Mouse (Mus musculus) embryonic facial prominence, embryonic 15.5 days (tissue): ENCODE results near the gene Fosb. TPM values are rescaled to one million over a fixed set of nuclear protein-coding genes. Genes with fewer than 3 reads are reported as not detected.

Experiments
- ATAC-seq: fragments of 200-750 bp; cut with Nextera tagmentation; 2 replicates; pipeline ENCODE4 v1.8.0; 2017; ENCODE audit warnings: low read depth, moderate TSS enrichment; ENCODE audit not compliant: insufficient number of reproducible peaks, low FRiP score, low TSS enrichment
- H3K27ac ChIP-seq: fragments of 300-500 bp; sonication (generic); replicated peaks from 2 replicates; pipeline ENCODE4 v1.5.1; 2015; ENCODE audit warnings: mild to moderate bottlenecking, inconsistent platforms
- H3K27me3 ChIP-seq: fragments of 300-500 bp; sonication (generic); 2 replicates; pipeline ENCODE4 v1.6.1; 2015; ENCODE audit warnings: inconsistent platforms
- H3K36me3 ChIP-seq: fragments of 300-500 bp; sonication (generic); 2 replicates; pipeline ENCODE4 v1.6.1; 2015; ENCODE audit warnings: mild to moderate bottlenecking, inconsistent platforms
- H3K4me1 ChIP-seq: fragments of 300-500 bp; sonication (generic); 2 replicates; pipeline ENCODE4 v1.6.1; 2015; ENCODE audit warnings: inconsistent platforms
- H3K4me2 ChIP-seq: fragments of 300-500 bp; sonication (generic); replicated peaks from 2 replicates; pipeline ENCODE4 v1.6.1; 2015; ENCODE audit warnings: mild to moderate bottlenecking, inconsistent platforms
- H3K4me3 ChIP-seq: fragments of 300-500 bp; sonication (generic); replicated peaks from 2 replicates; pipeline ENCODE4 v1.5.1; 2015; ENCODE audit warnings: mild to moderate bottlenecking, inconsistent platforms
- H3K9ac ChIP-seq: fragments of 300-500 bp; sonication (generic); 2 replicates; pipeline ENCODE4 v1.6.1; 2015; ENCODE audit warnings: inconsistent platforms
- H3K9me3 ChIP-seq: fragments of 300-500 bp; sonication (generic); replicated peaks from 2 replicates; pipeline ENCODE4 v1.6.1; 2016; ENCODE audit warnings: inconsistent platforms
- WGBS: fragments of 180-500 bp; shearing (Covaris S2); methylation state at CpG from one replicate; pipeline ENCODE4 v1.1.7; 2015; 5-methylcytosine and 5-hydroxymethylcytosine counted together
- polyA plus RNA-seq: library from polyadenylated mRNA; unstranded; fragments of >200 nt; fragmentation: Nextera tagmentation; extraction: Ambion mirVana; gene quantifications from 2 replicates; pipeline ENCODE4 v1.2.1, GENCODE M21; 2015

Gene Fosb
- polyA plus RNA-seq, 1 experiment from 2014 or later = 0.69 TPM

DNA sequence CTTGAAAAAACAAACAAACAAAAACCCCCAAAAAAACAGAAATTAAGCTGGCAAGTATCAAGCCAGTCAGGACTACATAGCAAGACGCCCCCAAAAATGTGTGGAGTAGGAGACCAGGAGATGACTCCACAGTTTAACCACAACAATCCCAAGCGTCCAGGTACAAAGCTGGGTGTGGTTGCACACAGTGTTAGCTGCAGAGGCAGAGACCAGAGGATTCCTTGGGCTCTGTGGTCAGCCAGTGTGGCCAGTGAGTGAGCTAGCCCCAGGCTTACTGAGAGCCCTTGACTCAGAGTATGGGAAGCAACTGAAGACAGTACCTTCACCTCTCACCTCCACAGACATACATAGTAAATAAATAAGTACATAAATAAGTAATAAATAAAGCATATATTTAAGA lies 22.1 kb upstream of the Fosb start:
- no peak overlapping the region for H3K4me2 ChIP-seq
- ATAC-seq = no peak
- no peaks in the 10 kb centered on the region for H3K27me3 ChIP-seq
- H3K4me1 ChIP-seq = peaks cover 16% of the 10 kb centered on the region
- H3K36me3 ChIP-seq = no peaks in the 10 kb centered on the region
- no peaks in the 10 kb centered on the region for H3K9me3 ChIP-seq
- 68% methylated on average over 2 of the region's 2 CpGs for WGBS
- H3K27ac ChIP-seq = no peak overlapping the region
- no peak overlapping the region for H3K4me3 ChIP-seq
- no peak overlapping the region for H3K9ac ChIP-seq

DNA sequence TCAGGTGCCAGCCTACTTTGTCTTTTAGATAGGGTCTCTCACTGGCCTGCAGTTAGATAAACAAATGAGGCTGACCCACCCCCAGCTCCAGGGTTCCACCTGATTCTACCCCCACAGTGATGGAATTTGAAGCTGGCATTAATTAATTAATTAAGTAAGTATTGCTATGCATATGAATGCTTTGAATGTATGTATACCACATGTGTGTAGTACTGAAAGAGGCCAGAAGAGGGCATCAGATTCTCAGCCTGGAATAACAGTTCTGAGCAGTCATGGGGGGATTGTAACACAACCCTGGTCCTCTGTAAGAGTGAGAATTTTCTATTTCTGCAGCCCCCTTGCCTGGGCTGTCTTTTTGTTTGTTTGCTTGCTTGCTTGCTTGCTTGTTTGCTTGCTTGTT lies 18.6 kb upstream of the Fosb start:
- ATAC-seq = no peak
- H3K9ac ChIP-seq = no peak overlapping the region
- H3K36me3 ChIP-seq = no peaks in the 10 kb centered on the region
- no peak overlapping the region for H3K4me2 ChIP-seq
- H3K9me3 ChIP-seq = no peaks in the 10 kb centered on the region
- no peaks in the 10 kb centered on the region for H3K27me3 ChIP-seq
- H3K4me3 ChIP-seq = no peak overlapping the region
- peaks cover 23% of the 10 kb centered on the region for H3K4me1 ChIP-seq
- no peak overlapping the region for H3K27ac ChIP-seq

DNA sequence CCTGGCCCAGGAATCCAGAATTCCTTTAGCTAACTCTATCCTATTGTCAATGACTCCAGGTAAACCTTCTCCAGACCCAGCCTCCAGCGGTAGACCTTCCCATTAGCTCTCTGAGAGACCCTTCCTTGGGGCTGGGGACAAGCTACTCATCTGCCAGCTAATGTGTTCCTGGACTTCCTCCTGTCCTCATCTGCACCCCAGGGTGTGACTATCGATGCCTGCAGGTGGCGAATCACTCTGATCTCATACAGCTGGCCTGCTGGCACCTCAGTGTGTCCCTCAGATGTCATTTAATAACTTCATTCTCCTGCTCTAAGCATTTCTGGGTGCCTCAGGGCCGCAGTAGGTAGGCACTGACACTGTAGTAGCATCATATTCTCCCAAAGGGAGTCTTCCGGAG lies 17.9 kb upstream of the Fosb start:
- Histone ChIP-seq H3K9ac (0 out of 2 replicates have a peak overlapping the region, but pooled peaks have one; percentile 26), H3K4me2 (no peak overlapping the region), H3K4me1 (peaks cover 23% of the 10 kb centered on the region), H3K9me3 (no peaks in the 10 kb centered on the region), H3K27me3 (no peaks in the 10 kb centered on the region), H3K27ac (no peak overlapping the region), H3K4me3 (no peak overlapping the region), H3K36me3 (no peaks in the 10 kb centered on the region)
- whole genome bisulfite sequencing = 82% methylated on average over 5 of the region's 5 CpGs
- ATAC-seq = no peak

DNA sequence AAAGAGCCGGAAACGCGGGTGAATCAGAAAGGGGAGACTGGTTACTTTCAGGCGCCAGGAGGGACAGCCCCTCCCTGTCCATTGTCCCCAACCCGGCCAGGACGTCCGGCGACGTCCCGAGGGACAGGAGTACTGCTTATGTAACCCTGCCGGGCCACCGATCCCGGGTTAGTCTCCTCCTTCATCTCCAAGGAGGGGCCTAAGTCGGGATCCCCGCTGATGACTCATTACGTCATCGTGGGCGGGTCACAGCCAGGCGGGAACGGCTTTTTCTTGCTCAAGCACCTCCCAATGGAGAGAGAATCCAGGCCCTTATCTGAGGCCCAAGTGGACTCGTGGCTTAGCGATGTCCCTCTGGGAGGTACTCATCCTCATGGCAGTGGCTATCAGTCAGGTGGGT lies 17.3 kb upstream of the Fosb start:
- H3K36me3 ChIP-seq = no peaks in the 10 kb centered on the region
- peak overlapping the region; percentile 70 for H3K27ac ChIP-seq
- H3K4me3 ChIP-seq = peak overlapping the region; percentile 47
- under 1% methylated on average over 22 of the region's 22 CpGs for WGBS
- peak overlapping the region; percentile 26; the same call in 1 of the 2 replicates for H3K9ac ChIP-seq
- H3K4me2 ChIP-seq = peak overlapping the region; percentile 79
- H3K4me1 ChIP-seq = peaks cover 21% of the 10 kb centered on the region
- H3K9me3 ChIP-seq = no peaks in the 10 kb centered on the region
- H3K27me3 ChIP-seq = no peaks in the 10 kb centered on the region
- ATAC-seq = peak; percentile 36; the same call in 1 of the 2 replicates

DNA sequence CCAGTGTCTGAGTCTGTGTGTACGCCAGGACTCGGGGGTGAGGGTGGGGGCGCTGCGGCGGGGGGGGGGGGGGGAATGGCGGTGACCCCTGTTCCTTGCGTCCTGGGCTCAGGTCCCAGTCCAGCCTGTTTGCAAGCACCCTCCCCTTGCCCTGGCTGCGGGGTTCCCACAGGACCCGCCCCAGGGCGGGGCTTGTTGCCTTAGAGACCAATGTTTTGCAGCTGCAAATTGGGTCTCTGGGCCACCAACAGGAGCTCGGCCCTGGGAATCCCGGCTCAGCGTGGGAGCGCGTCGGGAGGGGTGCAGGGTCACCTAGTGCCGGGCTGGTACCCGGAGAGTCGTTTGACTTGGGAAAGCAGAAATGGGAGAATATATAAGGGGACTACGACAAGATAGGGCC lies 16.5 kb upstream of the Fosb start:
- Histone ChIP-seq H3K9me3 (no peaks in the 10 kb centered on the region), H3K27me3 (no peaks in the 10 kb centered on the region), H3K9ac (peak overlapping the region; percentile 26), H3K4me3 (peak overlapping the region; percentile 47), H3K36me3 (no peaks in the 10 kb centered on the region), H3K4me2 (peak overlapping the region; percentile 79), H3K4me1 (peaks cover 21% of the 10 kb centered on the region), H3K27ac (peak overlapping the region; percentile 70)
- WGBS = under 1% methylated on average over 19 of the region's 20 CpGs
- peak; percentile 80 for ATAC-seq

DNA sequence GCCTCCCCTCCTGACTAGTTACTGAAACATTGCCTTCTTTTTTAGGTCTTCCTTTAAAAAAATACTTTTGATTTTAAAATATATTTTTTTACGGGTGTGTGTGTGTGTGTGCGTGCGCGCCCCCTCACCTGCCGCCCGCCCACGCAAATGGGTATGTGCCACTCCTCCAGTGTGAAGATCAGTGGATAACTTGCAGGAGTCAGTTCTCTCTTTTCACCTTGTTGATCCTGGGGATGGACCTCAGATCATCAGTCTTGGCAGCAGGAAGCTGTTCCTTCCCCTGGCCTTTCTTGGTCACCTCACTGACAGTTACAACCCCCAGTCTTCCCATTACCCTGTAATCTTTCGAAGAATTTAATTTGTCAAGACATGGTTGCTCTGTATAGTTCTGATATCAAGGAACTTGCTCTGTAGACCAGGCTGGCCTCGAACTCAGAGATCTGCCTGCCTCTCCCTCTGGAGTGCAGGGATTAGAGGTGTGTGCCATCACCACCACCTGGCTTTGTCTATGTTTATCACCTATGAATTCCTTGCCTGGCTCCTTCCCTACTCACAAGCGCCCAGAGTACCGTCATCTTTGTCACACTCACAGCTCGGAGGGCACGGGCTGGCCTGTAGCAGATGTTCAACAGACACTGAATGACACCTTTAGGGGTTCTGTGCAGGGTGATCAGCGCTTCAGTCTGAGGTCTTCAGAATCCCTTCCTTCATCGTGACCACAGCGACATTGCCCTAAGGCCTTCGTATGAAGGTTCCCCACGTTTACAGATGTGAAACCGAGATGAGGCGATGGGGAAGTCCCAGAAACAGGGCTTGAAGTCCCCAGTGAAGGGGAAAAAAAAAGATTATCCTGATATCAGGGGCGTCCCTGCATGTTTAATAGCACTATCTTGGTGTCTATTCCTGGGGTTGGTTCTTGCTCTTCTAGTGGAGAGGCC lies 15.7 kb upstream of the Fosb start:
- H3K4me3 ChIP-seq = peak overlapping the region; percentile 47; the same call in 1 of the 2 replicates
- no peaks in the 10 kb centered on the region for H3K27me3 ChIP-seq
- WGBS = 70% methylated on average over 21 of the region's 21 CpGs
- no peaks in the 10 kb centered on the region for H3K36me3 ChIP-seq
- peaks cover 23% of the 10 kb centered on the region for H3K4me1 ChIP-seq
- ATAC-seq = no peak
- H3K9ac ChIP-seq = no peak overlapping the region
- no peak overlapping the region for H3K27ac ChIP-seq
- H3K9me3 ChIP-seq = no peaks in the 10 kb centered on the region
- H3K4me2 ChIP-seq = peak overlapping the region; percentile 79

DNA sequence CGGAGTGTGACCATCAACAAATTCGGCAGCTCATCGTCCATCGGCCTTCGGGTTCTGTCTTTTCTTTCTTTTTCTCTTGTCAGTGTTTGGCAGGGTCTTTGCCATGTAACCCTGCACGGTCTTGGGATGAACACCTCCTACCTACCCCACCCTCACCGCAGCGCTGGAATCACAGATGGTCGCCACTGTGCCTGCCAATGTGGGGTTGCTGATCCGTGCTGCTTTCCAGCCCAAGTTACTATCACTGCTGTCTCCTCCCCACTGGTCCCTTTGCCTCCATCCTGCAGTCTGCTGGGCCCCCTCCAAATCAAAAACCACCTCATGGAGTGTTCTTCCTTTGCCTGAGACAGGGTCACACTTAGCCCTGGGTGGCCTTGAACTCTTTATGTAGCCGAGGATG lies 14.4 kb upstream of the Fosb start:
- Histone ChIP-seq H3K9ac (no peak overlapping the region), H3K4me1 (peaks cover 35% of the 10 kb centered on the region), H3K4me2 (no peak overlapping the region), H3K4me3 (no peak overlapping the region), H3K9me3 (no peaks in the 10 kb centered on the region), H3K36me3 (no peaks in the 10 kb centered on the region), H3K27ac (no peak overlapping the region), H3K27me3 (no peaks in the 10 kb centered on the region)
- no peak for ATAC-seq
- WGBS = 88% methylated on average over 11 of the region's 11 CpGs

DNA sequence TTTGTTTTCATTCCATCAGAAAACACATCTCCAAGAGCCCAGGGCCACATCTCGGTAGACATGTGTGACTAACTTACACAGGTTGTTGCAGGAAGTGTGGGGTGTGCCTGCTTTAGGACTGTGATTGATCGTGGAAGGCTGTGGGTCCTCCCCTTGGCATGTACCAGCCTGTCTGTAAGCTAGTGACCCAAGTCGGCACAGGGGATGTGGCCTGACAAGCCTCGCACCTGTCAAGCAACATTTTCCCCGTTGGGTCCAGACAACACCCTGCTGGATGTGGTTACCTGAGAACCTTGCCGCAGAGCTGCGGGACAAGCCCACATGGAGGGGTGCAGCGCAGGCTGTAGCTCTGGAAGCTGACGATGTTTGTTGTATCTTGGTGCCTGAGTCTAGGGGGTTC lies 12.6 kb upstream of the Fosb start:
- Histone ChIP-seq H3K9ac (no peak overlapping the region), H3K36me3 (no peaks in the 10 kb centered on the region), H3K27me3 (peaks cover 10% of the 10 kb centered on the region; the same call in 1 of the 2 replicates), H3K9me3 (no peaks in the 10 kb centered on the region), H3K4me1 (peaks cover 30% of the 10 kb centered on the region), H3K4me2 (no peak overlapping the region), H3K4me3 (no peak overlapping the region), H3K27ac (0 out of 2 replicates have a peak overlapping the region, but pooled peaks have one; percentile 44)
- 26% methylated on average over 9 of the region's 9 CpGs for WGBS
- ATAC-seq = no peak

DNA sequence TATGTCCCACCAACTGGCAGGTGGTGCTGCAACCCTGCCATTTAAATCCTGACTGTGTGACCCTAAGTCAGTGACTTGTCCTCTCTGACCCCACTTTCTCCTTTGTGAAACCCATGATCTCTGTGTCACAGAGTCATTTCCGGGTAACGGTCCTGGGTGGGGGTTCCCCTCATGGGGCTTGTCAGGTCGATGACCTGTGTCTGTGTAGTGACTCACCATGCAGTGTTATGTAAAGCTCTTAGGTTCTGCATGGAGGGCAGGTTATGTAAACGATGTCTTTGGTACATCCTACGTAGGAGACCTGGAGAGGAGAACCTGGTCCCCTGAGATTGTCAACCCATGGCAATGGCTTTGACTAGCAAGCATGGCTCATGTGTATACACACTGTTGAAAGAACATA lies 11.6 kb upstream of the Fosb start:
- H3K4me1 ChIP-seq = peaks cover 19% of the 10 kb centered on the region
- no peak for ATAC-seq
- no peaks in the 10 kb centered on the region for H3K36me3 ChIP-seq
- no peak overlapping the region for H3K9ac ChIP-seq
- H3K27ac ChIP-seq = no peak overlapping the region
- H3K4me2 ChIP-seq = no peak overlapping the region
- no peaks in the 10 kb centered on the region for H3K9me3 ChIP-seq
- WGBS = 58% methylated on average over 5 of the region's 5 CpGs
- peaks cover 10% of the 10 kb centered on the region; the same call in 1 of the 2 replicates for H3K27me3 ChIP-seq
- no peak overlapping the region for H3K4me3 ChIP-seq

DNA sequence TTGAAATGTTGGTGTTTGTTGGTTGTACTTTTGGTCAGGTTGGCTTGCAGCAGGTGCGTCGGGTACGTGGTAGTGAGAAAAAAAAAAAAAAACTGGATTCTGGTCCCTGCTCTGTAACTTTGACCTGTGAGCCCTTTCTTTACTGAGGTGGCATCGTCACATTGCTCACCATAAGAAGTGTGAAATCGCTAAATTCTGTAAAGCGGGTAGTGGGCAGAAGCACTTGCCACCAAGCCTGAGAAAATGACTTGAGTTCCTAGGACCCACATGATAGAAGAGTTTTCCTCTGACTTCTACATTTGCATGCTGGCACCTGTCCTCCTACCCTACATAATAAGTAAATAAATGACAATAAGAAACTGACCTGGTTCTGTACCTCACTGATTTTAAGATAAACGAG lies 10.8 kb upstream of the Fosb start:
- H3K27ac ChIP-seq = no peak overlapping the region
- peak overlapping the region; percentile 90 for H3K4me2 ChIP-seq
- peaks cover 10% of the 10 kb centered on the region; the same call in 1 of the 2 replicates for H3K27me3 ChIP-seq
- ATAC-seq = no peak
- H3K36me3 ChIP-seq = no peaks in the 10 kb centered on the region
- WGBS = 39% methylated on average over 7 of the region's 7 CpGs
- H3K9ac ChIP-seq = no peak overlapping the region
- no peaks in the 10 kb centered on the region for H3K9me3 ChIP-seq
- H3K4me1 ChIP-seq = peaks cover 17% of the 10 kb centered on the region
- no peak overlapping the region; the same call in 1 of the 2 replicates for H3K4me3 ChIP-seq

DNA sequence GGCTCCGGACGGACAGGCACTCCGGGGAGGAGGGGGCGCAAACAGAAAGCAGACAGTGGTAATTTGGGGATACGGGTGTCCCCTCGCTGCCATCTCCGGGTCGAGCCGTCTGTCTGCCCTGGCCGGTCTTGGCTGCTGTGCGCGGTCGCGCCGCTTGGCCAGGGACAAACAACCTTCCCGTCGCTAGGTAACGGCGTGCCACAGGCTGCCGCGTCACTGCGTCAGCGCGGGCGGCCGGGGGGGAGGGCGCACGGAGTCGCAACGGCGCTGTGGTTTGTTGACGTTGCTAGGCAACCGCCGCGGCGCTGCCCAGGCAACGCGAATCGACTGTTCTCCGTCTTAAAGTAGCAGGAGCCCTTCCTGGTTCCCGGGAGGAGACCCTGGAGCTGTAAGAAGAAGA lies 10.1 kb upstream of the Fosb start:
- no peaks in the 10 kb centered on the region for H3K36me3 ChIP-seq
- peaks cover 14% of the 10 kb centered on the region; the same call in 1 of the 2 replicates for H3K27me3 ChIP-seq
- no peak overlapping the region for H3K27ac ChIP-seq
- peaks cover 17% of the 10 kb centered on the region for H3K4me1 ChIP-seq
- WGBS = under 1% methylated on average over 41 of the region's 41 CpGs
- H3K9me3 ChIP-seq = no peaks in the 10 kb centered on the region
- peak overlapping the region; percentile 57 for H3K4me3 ChIP-seq
- peak; percentile 89 for ATAC-seq
- H3K9ac ChIP-seq = peak overlapping the region; percentile 33; the same call in 1 of the 2 replicates
- peak overlapping the region; percentile 90 for H3K4me2 ChIP-seq
